Mouse (Mus musculus) hindbrain, embryonic 13.5 days (tissue): Measurements from ENCODE around the gene Lexm. TPM values are rescaled to one million over a fixed set of nuclear protein-coding genes. Genes with fewer than 3 reads are reported as not detected.
A peak's percentile ranks its signal among the peaks of the same experiment; 100 is the strongest.

Experiments used
- ATAC-seq: fragments of 200-750 bp; cut with Nextera tagmentation; 2 replicates; pipeline ENCODE4 v1.8.0; 2017; ENCODE audit warnings: moderate TSS enrichment; ENCODE audit not compliant: low FRiP score
- H3K27ac ChIP-seq: fragments of 300-500 bp; sonication (generic); 2 replicates; pipeline ENCODE4 v1.5.1; 2015; ENCODE audit warnings: inconsistent platforms, mild to moderate bottlenecking, moderate library complexity
- H3K27me3 ChIP-seq: fragments of 300-500 bp; sonication (generic); 2 replicates; pipeline ENCODE4 v1.6.1; 2015; ENCODE audit warnings: mild to moderate bottlenecking, inconsistent platforms
- H3K36me3 ChIP-seq: fragments of 300-500 bp; sonication (generic); 2 replicates; pipeline ENCODE4 v1.6.1; 2015; ENCODE audit warnings: mild to moderate bottlenecking, inconsistent platforms
- H3K4me1 ChIP-seq: fragments of 300-500 bp; sonication (generic); replicated peaks from 2 replicates; pipeline ENCODE4 v1.6.1; 2015; ENCODE audit warnings: inconsistent platforms
- H3K4me2 ChIP-seq: fragments of 300-500 bp; sonication (generic); 2 replicates; pipeline ENCODE4 v1.6.1; 2015; ENCODE audit warnings: inconsistent platforms, mild to moderate bottlenecking, moderate library complexity
- H3K4me3 ChIP-seq: fragments of 300-500 bp; sonication (generic); 2 replicates; pipeline ENCODE4 v1.5.1; 2015; ENCODE audit warnings: mild to moderate bottlenecking, inconsistent platforms
- H3K9ac ChIP-seq: fragments of 300-500 bp; sonication (generic); 2 replicates; pipeline ENCODE4 v1.6.1; 2015; ENCODE audit warnings: mild to moderate bottlenecking, inconsistent platforms
- H3K9me3 ChIP-seq: fragments of 300-500 bp; sonication (generic); 2 replicates; pipeline ENCODE4 v1.6.1; 2016; ENCODE audit warnings: inconsistent platforms
- WGBS: fragments of 180-500 bp; shearing (Covaris S2); methylation state at CpG from one replicate; pipeline ENCODE4 v1.1.7; 2015; 5-methylcytosine and 5-hydroxymethylcytosine counted together
- polyA plus RNA-seq: library from polyadenylated mRNA; unstranded; fragments of >200 nt; fragmentation: Nextera tagmentation; extraction: Ambion mirVana; gene quantifications from 2 replicates; pipeline ENCODE4 v1.2.1, GENCODE M21; 2015

Gene Lexm
- 0.10 TPM in 1 of 2 replicates, not detected in the other for polyA plus RNA-seq

GRCm38 (mm10) chr4:106617056-106617455 is at the start of gene Lexm:
TSS of gene Lexm (minus strand) at chr4:106617241.
- Histone ChIP-seq H3K36me3 (no peaks in the 10 kb centered on the region), H3K9ac (peak within 1 kb of the TSS; percentile 59), H3K4me2 (peak within 1 kb of the TSS; percentile 48), H3K27ac (no peak within 1 kb of the TSS), H3K9me3 (no peaks in the 10 kb centered on the region), H3K4me3 (peak within 1 kb of the TSS; percentile 22), H3K27me3 (peaks cover 42% of the 10 kb centered on the region), H3K4me1 (peaks cover 13% of the 10 kb centered on the region)
- 4% methylated on average over 18 of the region's 19 CpGs for WGBS
- ATAC-seq: no peak

- Histone ChIP-seq H3K4me1 (no peaks in the 10 kb centered on the region), H3K9me3 (no peaks in the 10 kb centered on the region), H3K27me3 (no peaks in the 10 kb centered on the region), H3K4me3 (no peak overlapping the region), H3K4me2 (no peak overlapping the region), H3K36me3 (peaks cover 100% of the 10 kb centered on the region), H3K9ac (no peak overlapping the region), H3K27ac (no peak overlapping the region)
- WGBS: 97% methylated on average over 2 of the region's 2 CpGs
- ATAC-seq: no peak
Observed at GRCm38 (mm10) chr4:106666546-106666945, 49.5 kb upstream of the Lexm start.

DNA sequence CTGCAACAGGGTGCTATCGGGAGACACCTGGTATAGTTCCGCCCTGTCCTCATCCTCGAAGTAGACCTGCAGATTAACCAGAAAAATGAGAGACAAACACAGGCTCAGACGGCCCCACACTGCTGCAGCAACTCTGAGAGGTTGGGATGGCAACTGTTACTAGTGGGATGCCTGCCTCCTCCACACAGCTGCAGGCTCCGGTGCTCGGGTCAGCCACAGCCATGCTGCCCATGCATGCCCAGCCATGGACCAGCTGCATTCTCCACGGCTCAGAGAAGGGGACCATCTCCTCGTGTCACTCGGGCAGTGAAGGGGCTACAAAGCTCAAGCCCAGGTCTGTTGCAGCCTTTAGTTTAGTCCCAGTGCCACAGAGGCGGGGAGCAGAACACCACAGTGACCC is 48.6 kb upstream of the Lexm start:
- ATAC-seq: no peak
- Histone ChIP-seq H3K9ac (no peak overlapping the region), H3K4me1 (no peaks in the 10 kb centered on the region), H3K4me2 (no peak overlapping the region), H3K36me3 (peaks cover 100% of the 10 kb centered on the region), H3K27ac (no peak overlapping the region), H3K4me3 (no peak overlapping the region), H3K27me3 (no peaks in the 10 kb centered on the region), H3K9me3 (no peaks in the 10 kb centered on the region)
- WGBS: 92% methylated on average over 10 of the region's 10 CpGs

- Histone ChIP-seq H3K4me3 (no peak overlapping the region), H3K27me3 (no peaks in the 10 kb centered on the region), H3K4me1 (no peaks in the 10 kb centered on the region), H3K9ac (no peak overlapping the region), H3K27ac (no peak overlapping the region), H3K9me3 (no peaks in the 10 kb centered on the region), H3K36me3 (peaks cover 100% of the 10 kb centered on the region), H3K4me2 (no peak overlapping the region)
- ATAC-seq: no peak
- 98% methylated on average over 2 of the region's 2 CpGs for WGBS
Observed at GRCm38 (mm10) chr4:106665269-106665668, 48.2 kb upstream of the Lexm start.

DNA sequence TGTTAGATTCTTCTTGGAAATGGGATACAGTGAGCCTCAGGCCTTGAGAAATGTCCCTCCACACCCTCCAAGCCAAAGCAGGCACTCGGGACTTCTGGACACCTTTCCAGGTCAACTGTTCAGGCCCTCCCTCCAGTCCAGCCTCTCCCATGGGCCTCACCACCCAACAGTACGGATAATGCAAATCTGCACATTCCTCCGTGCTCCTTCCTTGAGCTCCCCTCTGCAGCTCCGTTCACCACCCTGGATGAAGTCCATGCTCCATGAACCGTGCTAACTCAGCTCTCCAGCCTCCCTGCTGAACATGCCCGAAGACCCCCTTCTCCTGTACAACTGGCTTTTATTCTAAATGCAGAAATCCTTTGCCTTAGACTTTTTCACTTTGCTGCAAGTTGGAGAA is 47.7 kb upstream of the Lexm start:
- WGBS: 92% methylated on average over 6 of the region's 6 CpGs
- H3K36me3 ChIP-seq: peaks cover 100% of the 10 kb centered on the region
- H3K4me2 ChIP-seq: no peak overlapping the region
- H3K27ac ChIP-seq: no peak overlapping the region
- H3K4me3 ChIP-seq: no peak overlapping the region
- H3K27me3 ChIP-seq: no peaks in the 10 kb centered on the region
- H3K9me3 ChIP-seq: no peaks in the 10 kb centered on the region
- no peak overlapping the region for H3K9ac ChIP-seq
- H3K4me1 ChIP-seq: no peaks in the 10 kb centered on the region
- no peak for ATAC-seq

DNA sequence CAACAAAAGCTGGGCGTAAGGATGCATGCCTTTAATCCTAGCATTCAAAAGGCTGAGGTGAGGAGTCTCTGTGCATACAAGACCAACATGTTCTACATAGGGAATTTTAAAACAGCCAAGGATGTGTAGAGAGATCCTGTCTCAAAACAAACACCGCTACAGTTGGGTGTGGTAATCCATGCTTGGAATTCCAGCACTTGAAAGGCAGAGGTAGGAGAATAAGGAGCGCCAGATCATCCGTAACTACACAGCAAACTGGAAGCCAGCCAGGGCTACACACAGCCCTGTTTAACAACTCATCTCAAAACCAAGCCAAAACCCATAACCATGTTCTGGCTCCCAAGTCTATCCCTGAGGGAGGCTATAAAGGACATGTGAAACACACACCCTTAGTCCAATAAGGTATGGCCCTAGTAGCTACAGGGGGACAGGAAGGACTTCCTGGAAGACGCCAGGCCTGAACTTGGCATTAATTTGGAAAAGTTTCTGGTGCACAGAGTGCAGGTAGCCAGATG is 47.0 kb upstream of the Lexm start:
- H3K27ac ChIP-seq: no peak overlapping the region
- no peaks in the 10 kb centered on the region for H3K9me3 ChIP-seq
- H3K9ac ChIP-seq: no peak overlapping the region
- H3K4me1 ChIP-seq: no peaks in the 10 kb centered on the region
- ATAC-seq: no peak
- no peaks in the 10 kb centered on the region for H3K27me3 ChIP-seq
- 93% methylated on average over 5 of the region's 5 CpGs for WGBS
- H3K4me3 ChIP-seq: no peak overlapping the region
- H3K4me2 ChIP-seq: no peak overlapping the region
- peaks cover 99% of the 10 kb centered on the region for H3K36me3 ChIP-seq

GRCm38 (mm10) chr4:106655681-106656080 is 38.6 kb upstream of the Lexm start:
- no peak overlapping the region for H3K9ac ChIP-seq
- WGBS: 93% methylated on average over 10 of the region's 10 CpGs
- no peak overlapping the region for H3K27ac ChIP-seq
- H3K4me3 ChIP-seq: no peak overlapping the region
- H3K27me3 ChIP-seq: no peaks in the 10 kb centered on the region
- H3K9me3 ChIP-seq: no peaks in the 10 kb centered on the region
- peaks cover 9% of the 10 kb centered on the region for H3K4me1 ChIP-seq
- H3K4me2 ChIP-seq: no peak overlapping the region
- peaks cover 59% of the 10 kb centered on the region for H3K36me3 ChIP-seq
- no peak for ATAC-seq

GRCm38 (mm10) chr4:106653051-106653450 is 36.0 kb upstream of the Lexm start:
- H3K4me1 ChIP-seq: peaks cover 9% of the 10 kb centered on the region
- no peak overlapping the region for H3K4me3 ChIP-seq
- ATAC-seq: no peak
- no peaks in the 10 kb centered on the region for H3K9me3 ChIP-seq
- H3K9ac ChIP-seq: no peak overlapping the region
- WGBS: 93% methylated on average over 15 of the region's 15 CpGs
- no peak overlapping the region for H3K4me2 ChIP-seq
- no peak overlapping the region for H3K27ac ChIP-seq
- peaks cover 39% of the 10 kb centered on the region for H3K36me3 ChIP-seq
- peaks cover 12% of the 10 kb centered on the region for H3K27me3 ChIP-seq

- Histone ChIP-seq H3K4me3 (no peak overlapping the region), H3K27me3 (peaks cover 16% of the 10 kb centered on the region), H3K4me2 (no peak overlapping the region), H3K4me1 (peaks cover 9% of the 10 kb centered on the region), H3K27ac (no peak overlapping the region), H3K9ac (no peak overlapping the region), H3K9me3 (no peaks in the 10 kb centered on the region), H3K36me3 (peaks cover 38% of the 10 kb centered on the region)
- no peak for ATAC-seq
- 95% methylated on average over 3 of the region's 3 CpGs for WGBS
Observed at GRCm38 (mm10) chr4:106652546-106652945, 35.5 kb upstream of the Lexm start.

- Histone ChIP-seq H3K36me3 (peaks cover 27% of the 10 kb centered on the region), H3K4me3 (peak within 1 kb of the TSS; percentile 65), H3K27ac (peak within 1 kb of the TSS; percentile 80), H3K4me1 (peaks cover 9% of the 10 kb centered on the region), H3K4me2 (peak within 1 kb of the TSS; percentile 93), H3K9me3 (no peaks in the 10 kb centered on the region), H3K9ac (peak within 1 kb of the TSS; percentile 84), H3K27me3 (peaks cover 23% of the 10 kb centered on the region)
- WGBS: 3% methylated on average over 40 of the region's 40 CpGs
- ATAC-seq: peak; percentile 97
Observed at GRCm38 (mm10) chr4:106650833-106651527, 33.9 kb upstream of the Lexm start, which contains the start of gene Pars2. TSS of gene Pars2 (plus strand) at chr4:106651069.

DNA sequence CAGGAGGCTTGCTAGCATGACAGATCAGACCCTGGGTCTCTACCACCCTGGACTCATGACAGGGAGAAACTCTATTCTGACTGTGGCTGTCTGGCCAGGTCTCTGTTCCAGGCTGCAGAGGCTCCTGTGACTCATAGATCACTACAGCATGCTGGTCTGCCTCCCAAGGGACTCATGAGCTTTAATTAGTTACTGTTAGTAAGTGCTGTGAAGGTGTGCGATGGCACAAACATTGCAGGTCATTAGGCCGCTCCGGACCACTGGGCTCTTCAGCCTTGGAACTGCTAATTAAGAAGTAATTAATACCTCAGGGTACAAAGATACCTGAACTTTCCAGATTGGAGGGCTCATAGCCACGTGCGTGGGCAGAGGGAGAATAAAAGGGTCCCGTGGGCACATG is 30.1 kb upstream of the Lexm start:
- Histone ChIP-seq H3K9ac (no peak overlapping the region), H3K4me3 (no peak overlapping the region), H3K27me3 (peaks cover 38% of the 10 kb centered on the region), H3K27ac (no peak overlapping the region), H3K36me3 (no peaks in the 10 kb centered on the region), H3K4me1 (peaks cover 17% of the 10 kb centered on the region), H3K9me3 (no peaks in the 10 kb centered on the region), H3K4me2 (no peak overlapping the region)
- no peak for ATAC-seq
- 82% methylated on average over 6 of the region's 6 CpGs for WGBS

DNA sequence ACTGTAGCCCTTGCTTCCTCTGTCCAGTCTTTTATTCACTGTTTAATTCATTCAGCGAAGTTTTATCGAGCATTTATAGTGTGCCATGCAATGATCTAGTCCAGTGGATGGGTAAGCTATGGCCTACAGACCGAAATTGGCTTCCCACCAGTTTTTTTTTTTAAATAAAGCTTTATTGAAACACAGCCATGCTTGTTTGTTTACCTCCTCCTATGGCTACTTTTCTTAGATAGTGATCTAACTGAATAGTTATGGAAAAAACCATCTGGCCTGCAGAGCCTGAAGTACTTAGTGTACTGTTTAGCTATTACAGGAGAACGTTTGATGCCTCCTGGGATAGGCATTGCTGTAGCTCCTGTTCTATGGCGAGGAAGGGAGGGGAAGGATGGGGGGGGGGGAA is 28.8 kb upstream of the Lexm start:
- Histone ChIP-seq H3K4me2 (no peak overlapping the region), H3K27me3 (peaks cover 40% of the 10 kb centered on the region), H3K27ac (no peak overlapping the region), H3K4me1 (peaks cover 8% of the 10 kb centered on the region), H3K9me3 (no peaks in the 10 kb centered on the region), H3K4me3 (no peak overlapping the region), H3K36me3 (no peaks in the 10 kb centered on the region), H3K9ac (no peak overlapping the region)
- ATAC-seq: no peak
- 73% methylated on average over 5 of the region's 5 CpGs for WGBS

GRCm38 (mm10) chr4:106644218-106644610 is 27.2 kb upstream of the Lexm start:
- H3K4me1 ChIP-seq: peaks cover 8% of the 10 kb centered on the region
- 78% methylated on average over 6 of the region's 6 CpGs for WGBS
- no peak overlapping the region for H3K4me2 ChIP-seq
- no peaks in the 10 kb centered on the region for H3K9me3 ChIP-seq
- H3K9ac ChIP-seq: no peak overlapping the region
- H3K36me3 ChIP-seq: no peaks in the 10 kb centered on the region
- H3K27me3 ChIP-seq: peaks cover 40% of the 10 kb centered on the region
- H3K4me3 ChIP-seq: no peak overlapping the region
- no peak for ATAC-seq
- no peak overlapping the region for H3K27ac ChIP-seq
